Mouse (Mus musculus) Muller cell, postnatal 12 days (primary cell): ENCODE measurements at regions not wholly inside any gene's neighbourhood (a gene's known extent, or its start where the extent isn't known, plus 50 kb on each side); places are given as distances from the start of the nearest gene placed in this dataset.

Experiments used
- DNase-seq: peaks from one replicate; pipeline ENCODE4 v3.0.0-alpha.2; 2015; ENCODE audit errors: inconsistent ontology term

GRCm38 (mm10) chr2:144169576-144170178, 100.8 kb upstream of the Mgme1 start:
- no peak for DNase-seq

GRCm38 (mm10) chr2:144172100-144172770, 98.2 kb upstream of the Mgme1 start:
- peak; percentile 78 for DNase-seq

- no peak for DNase-seq
Measured at GRCm38 (mm10) chr2:144173358-144174106, 96.9 kb upstream of the Mgme1 start.

DNA sequence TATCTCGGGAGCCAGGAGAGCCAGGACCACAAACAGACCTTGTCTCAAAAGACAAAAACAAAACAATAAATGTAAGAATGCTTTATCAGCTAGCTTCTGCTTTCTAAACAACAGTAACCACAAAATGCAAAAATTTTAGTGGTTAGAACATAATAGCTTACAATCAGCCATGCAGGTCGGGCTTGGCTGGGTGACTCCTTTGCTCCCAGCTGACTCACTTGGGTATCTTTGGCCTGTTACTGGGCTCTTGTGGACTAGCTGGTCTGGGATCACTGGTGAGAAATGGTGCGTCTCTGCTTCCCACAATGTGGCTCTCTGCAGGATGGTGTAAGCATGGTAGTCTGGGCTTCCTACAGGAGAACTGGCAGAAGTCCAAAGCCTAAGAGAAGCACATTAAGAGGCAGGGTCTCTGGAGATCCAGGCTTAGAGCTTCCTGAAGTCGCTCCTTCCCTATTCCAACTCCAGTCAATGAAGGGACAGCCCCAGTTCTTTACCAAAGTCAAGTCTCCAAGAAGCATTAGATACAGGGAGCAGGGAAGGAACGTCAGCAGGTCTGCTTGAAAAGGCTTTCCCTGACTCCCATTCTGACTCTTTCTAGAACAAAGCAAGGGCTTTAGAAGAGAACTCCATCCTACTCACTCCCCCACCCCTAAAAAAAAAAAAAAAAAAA, 96.0 kb upstream of the Mgme1 start:
- peak; percentile 35 for DNase-seq

DNA sequence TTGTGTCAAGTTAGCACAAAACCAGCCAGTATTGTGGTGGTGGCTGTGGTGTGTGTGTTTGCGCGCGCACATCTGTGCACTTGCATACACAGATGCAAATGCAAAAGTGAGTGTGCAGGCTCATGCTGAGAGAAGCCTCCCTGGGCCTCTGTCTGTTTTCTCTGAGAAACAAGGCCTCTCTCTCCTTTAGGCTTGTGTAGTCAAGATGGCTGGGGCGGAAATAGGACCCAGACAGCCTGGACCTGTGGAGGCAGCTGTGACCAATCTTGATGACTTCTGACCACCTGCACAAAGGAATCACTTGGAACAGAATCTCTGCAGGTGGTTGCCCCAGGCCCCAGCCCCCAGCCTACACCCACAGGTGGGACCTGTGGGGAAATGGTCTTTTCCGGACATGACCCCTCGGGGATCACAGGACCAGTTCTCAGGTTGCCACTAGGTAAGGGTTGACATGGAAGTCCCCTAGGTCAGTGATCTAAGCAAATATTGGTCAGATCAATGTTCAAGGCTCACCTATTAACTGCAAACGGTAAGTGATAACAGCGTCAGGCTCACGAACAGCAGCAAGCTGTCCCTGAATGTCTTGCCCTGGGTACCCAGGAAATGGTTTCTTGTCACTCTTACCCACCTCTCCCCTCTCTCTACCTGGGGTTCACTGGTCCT, 93.8 kb upstream of the Mgme1 start:
- DNase-seq = no peak

DNA sequence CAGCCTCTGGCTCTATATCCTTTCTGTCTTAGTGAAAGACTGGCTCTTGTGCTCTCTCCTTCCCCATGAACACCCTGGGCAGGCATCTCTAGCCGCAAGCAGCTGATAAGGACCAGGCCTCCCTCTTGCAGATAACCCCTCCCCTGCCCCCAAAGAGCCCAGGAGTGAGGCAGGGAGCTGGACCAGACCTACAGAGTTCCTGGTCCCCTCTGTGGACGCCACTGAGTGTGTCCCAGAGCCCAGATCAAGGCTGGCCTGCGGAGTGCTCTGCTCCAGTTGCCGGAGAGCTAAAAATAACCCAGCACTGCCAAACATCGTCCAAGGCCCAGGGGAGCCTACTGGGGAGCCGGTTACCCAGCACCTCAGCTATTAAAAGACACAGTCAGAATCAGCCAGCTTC, 93.2 kb upstream of the Mgme1 start:
- no peak for DNase-seq

DNA sequence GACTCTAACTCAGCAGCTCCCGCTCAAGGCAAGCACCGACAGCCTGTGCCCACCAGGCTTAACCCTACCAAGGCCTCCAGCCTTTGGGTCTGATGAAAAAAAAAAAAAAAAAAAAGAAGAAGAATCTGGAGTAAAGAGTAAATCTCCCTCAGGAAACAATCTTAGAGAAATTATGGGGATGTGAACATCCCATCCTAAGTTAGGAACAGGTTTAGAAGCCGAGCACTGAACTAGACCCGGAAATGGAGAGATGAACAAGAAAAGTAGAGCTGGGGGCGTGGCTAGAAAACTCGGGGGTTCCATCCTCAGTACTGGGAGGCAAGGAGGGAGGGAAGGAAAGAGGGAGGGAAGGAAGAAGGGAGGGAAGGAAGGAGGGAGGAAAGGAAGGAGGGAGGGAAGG, 92.5 kb upstream of the Mgme1 start:
- DNase-seq = no peak

GRCm38 (mm10) chr2:144182108-144182507, 88.4 kb upstream of the Mgme1 start:
- no peak for DNase-seq

- no peak for DNase-seq
Measured at GRCm38 (mm10) chr2:144182542-144182941, 87.9 kb upstream of the Mgme1 start.

- no peak for DNase-seq
Measured at GRCm38 (mm10) chr2:144183371-144183944, 87.0 kb upstream of the Mgme1 start.

GRCm38 (mm10) chr2:144185175-144185574, 85.3 kb upstream of the Mgme1 start:
- no peak for DNase-seq

DNA sequence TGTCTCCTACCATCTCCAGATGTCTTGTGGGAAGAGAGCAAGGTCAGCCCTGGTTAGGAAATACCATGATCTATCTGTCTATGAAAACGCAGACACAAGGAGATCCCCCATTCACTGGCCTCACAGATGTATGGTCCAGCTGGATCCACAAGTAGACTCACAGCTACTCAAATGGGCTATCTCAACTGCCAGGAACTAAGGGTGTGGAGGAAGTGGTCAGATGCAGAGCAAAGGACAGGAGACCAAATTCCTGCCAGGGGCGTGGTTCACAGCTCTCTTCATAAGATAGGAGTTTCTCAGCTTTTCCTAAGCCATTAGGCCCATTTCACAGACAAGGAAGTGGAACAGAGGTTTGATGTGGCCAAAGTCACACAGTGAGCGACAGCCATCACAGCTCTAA, 84.0 kb upstream of the Mgme1 start:
- DNase-seq = no peak

GRCm38 (mm10) chr2:144188076-144188475, 82.4 kb upstream of the Mgme1 start:
- DNase-seq = no peak

GRCm38 (mm10) chr2:144188485-144188884, 82.0 kb upstream of the Mgme1 start:
- no peak for DNase-seq

DNA sequence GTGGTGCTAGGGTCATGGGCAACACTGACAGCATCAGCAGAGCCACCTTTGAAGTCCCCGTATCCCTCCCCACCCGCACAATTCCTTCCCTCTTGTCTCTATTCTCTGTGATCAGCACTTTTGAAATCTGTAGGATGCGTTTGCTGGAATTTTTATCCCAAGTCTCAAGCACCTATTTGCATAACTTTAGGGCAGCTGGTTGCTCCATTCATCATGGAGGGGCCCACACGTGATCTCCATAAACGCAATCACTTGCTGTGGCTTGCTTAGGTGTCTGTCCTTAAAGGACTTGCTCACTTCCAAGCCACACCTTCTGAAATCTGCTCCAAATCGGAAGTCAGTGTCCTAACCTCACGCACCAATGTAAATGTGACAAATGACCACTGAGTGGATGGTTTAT, 80.7 kb upstream of the Mgme1 start:
- no peak for DNase-seq

- no peak for DNase-seq
Measured at GRCm38 (mm10) chr2:144191018-144191417, 79.4 kb upstream of the Mgme1 start.

- DNase-seq = no peak
Measured at GRCm38 (mm10) chr2:144191707-144192106, 78.8 kb upstream of the Mgme1 start.

GRCm38 (mm10) chr2:144192428-144192827, 78.0 kb upstream of the Mgme1 start:
- DNase-seq = no peak

DNA sequence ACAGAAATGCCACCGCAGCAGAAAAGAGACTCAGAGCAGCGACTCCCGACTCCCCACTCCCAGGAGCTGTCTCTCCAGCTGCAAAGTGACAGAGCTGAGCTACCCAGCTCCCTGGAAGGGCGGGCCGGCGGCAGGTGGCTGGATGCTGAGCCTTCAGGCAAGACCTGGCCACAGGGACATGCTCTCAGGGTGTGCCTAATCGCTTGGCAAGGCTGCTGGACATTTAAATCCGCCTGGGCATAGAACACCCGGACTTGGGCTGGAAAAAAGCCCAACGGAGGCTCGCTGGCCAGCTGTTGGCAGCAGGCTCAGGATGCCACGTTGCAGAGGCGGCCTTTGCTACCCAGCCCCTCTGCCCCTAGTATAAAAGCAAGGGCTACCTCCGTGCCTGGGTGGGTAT, 74.6 kb upstream of the Mgme1 start:
- DNase-seq = no peak

DNA sequence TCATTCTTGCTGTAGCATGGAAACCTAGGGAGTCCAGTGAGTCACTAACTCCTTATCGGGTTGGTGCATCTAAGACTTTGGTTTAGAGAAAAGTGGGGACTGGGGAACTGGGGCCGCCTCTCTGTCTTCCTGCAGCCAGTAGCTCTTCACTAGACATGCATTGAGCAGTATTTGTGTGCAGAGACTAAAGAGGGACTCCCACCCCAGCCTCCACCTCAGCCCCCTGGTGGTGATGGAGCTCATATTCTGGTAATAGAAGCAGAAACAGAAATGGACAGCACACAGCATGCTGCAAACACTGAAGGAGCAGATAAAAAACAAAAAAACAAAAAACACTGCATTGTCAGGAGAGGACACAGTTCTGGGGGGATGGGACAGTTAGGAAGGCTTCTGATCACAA, 73.3 kb upstream of the Mgme1 start:
- DNase-seq = no peak

- DNase-seq = no peak
Measured at GRCm38 (mm10) chr2:144198326-144199051, 72.0 kb upstream of the Mgme1 start.
